Mouse (Mus musculus) CH12.LX (cell line): ENCODE measurements around the gene Ncor1. TPM values are rescaled to one million over a fixed set of nuclear protein-coding genes. Genes with fewer than 3 reads are reported as not detected.
A peak's percentile ranks its signal among the peaks of the same experiment; 100 is the strongest.

Source experiments
- DNase-seq: peaks from one replicate; pipeline ENCODE4 v3.0.0-alpha.2; 2013; ENCODE audit errors: extremely low read depth
- H3K27ac ChIP-seq: 2 replicates; pipeline ENCODE4 v1.5.1; 2012; ENCODE audit warnings: low read depth, mild to moderate bottlenecking, control low read depth, moderate library complexity; ENCODE audit not compliant: insufficient read depth
- H3K27me3 ChIP-seq: replicated peaks from 2 replicates; pipeline ENCODE3; 2012; ENCODE audit warnings: inconsistent platforms
- H3K36me3 ChIP-seq, 2 experiments: replicated peaks in 1 of 2; 2 replicates each; pipeline versions ENCODE3 to v1.6.1; 2012; ENCODE audit warnings: inconsistent platforms in 1 of 2, low read length in 1 of 2, mild to moderate bottlenecking in 1 of 2, mixed read lengths in 1 of 2, moderate library complexity in 1 of 2; ENCODE audit not compliant: control insufficient read depth in 1 of 2, insufficient read depth in 1 of 2
- H3K4me1 ChIP-seq, 2 experiments: 2 replicates each; pipeline ENCODE4 v1.6.1; 2012; ENCODE audit warnings: inconsistent platforms in 1 of 2, moderate library complexity in 1 of 2; ENCODE audit not compliant: insufficient read depth in 2 of 2, control insufficient read depth in 1 of 2
- H3K4me2 ChIP-seq: 2 replicates; pipeline ENCODE4 v1.6.1; 2012; ENCODE audit warnings: low read depth, mild to moderate bottlenecking, control low read depth; ENCODE audit not compliant: poor library complexity, insufficient read depth, severe bottlenecking
- H3K4me3 ChIP-seq, 3 experiments: fragments of 150-350 bp in 1 of 3; sonication (generic) in 1 of 3; replicated peaks in 1 of 3; 2 replicates each; pipeline versions ENCODE3 to v1.5.1; 2011 to 2012; ENCODE audit warnings: low read depth in 2 of 3, low read length in 2 of 3, mild to moderate bottlenecking in 2 of 3, moderate library complexity in 2 of 3, control low read depth in 1 of 3, improper control_type of control experiment in 1 of 3, inconsistent platforms in 1 of 3, mixed read lengths in 1 of 3; ENCODE audit not compliant: poor library complexity in 1 of 3
- H3K79me2 ChIP-seq: replicated peaks from 2 replicates; pipeline ENCODE4 v1.6.1; 2012; ENCODE audit warnings: mild to moderate bottlenecking, moderate library complexity; ENCODE audit not compliant: control insufficient read depth, poor library complexity, insufficient read depth, severe bottlenecking; ENCODE audit errors: extremely low read depth
- H3K9ac ChIP-seq: 2 replicates; pipeline ENCODE4 v1.6.1; 2012; ENCODE audit warnings: low read depth, mild to moderate bottlenecking, control low read depth, moderate library complexity; ENCODE audit not compliant: insufficient read depth
- H3K9me3 ChIP-seq: replicated peaks from 2 replicates; pipeline ENCODE3; 2012; ENCODE audit warnings: low read length, inconsistent platforms, mixed read lengths
- BHLHE40 ChIP-seq: IDR thresholded peaks from 2 replicates; pipeline ENCODE4 v1.6.1; 2011; ENCODE audit warnings: mild to moderate bottlenecking, low read depth, low read length, improper control_type of control experiment
- CHD1 ChIP-seq: IDR thresholded peaks from 2 replicates; pipeline ENCODE4 v1.6.1; 2012; ENCODE audit warnings: low read depth, low read length, improper control_type of control experiment, inconsistent platforms
- CHD2 ChIP-seq: IDR thresholded peaks from 2 replicates; pipeline ENCODE4 v1.6.1; 2011; ENCODE audit warnings: low read length, improper control_type of control experiment
- EP300 ChIP-seq: IDR thresholded peaks from 2 replicates; pipeline ENCODE4 v1.6.1; 2011; ENCODE audit warnings: low read length, improper control_type of control experiment
- HCFC1 ChIP-seq: IDR thresholded peaks from 2 replicates; pipeline ENCODE4 v1.6.1; 2012; ENCODE audit warnings: low read depth, mild to moderate bottlenecking, inconsistent platforms, low read length, improper control_type of control experiment
- IRF4 ChIP-seq: IDR thresholded peaks from 2 replicates; pipeline ENCODE4 v1.6.1; 2014; ENCODE audit warnings: low read depth, mild to moderate bottlenecking, inconsistent platforms, low read length, improper control_type of control experiment
- JUND ChIP-seq: conservative IDR thresholded peaks from 2 replicates; pipeline ENCODE4 v1.6.1; 2011; ENCODE audit warnings: low read depth, low read length, improper control_type of control experiment
- MAFK ChIP-seq: IDR thresholded peaks from 2 replicates; pipeline ENCODE4 v1.6.1; 2011; ENCODE audit warnings: low read length, improper control_type of control experiment; ENCODE audit not compliant: insufficient replicate concordance
- MAX ChIP-seq: IDR thresholded peaks from 2 replicates; pipeline ENCODE4 v1.6.1; 2011; ENCODE audit warnings: low read length, improper control_type of control experiment
- MAZ ChIP-seq: IDR thresholded peaks from 2 replicates; pipeline ENCODE4 v1.6.1; 2012; ENCODE audit warnings: low read depth, mild to moderate bottlenecking, inconsistent platforms, low read length, improper control_type of control experiment, moderate library complexity
- MYC ChIP-seq: IDR thresholded peaks from 2 replicates; pipeline ENCODE4 v1.6.1; 2011; ENCODE audit warnings: low read depth, mild to moderate bottlenecking, improper control_type of control experiment, low read length
- NELFE ChIP-seq: IDR thresholded peaks from 2 replicates; pipeline ENCODE4 v1.6.1; 2011; ENCODE audit warnings: low read depth, low read length, improper control_type of control experiment
- PAX5 ChIP-seq: IDR thresholded peaks from 2 replicates; pipeline ENCODE4 v1.6.1; 2012; ENCODE audit warnings: low read length, inconsistent platforms, mixed read lengths
- SIN3A ChIP-seq: IDR thresholded peaks from 2 replicates; pipeline ENCODE4 v1.6.1; 2012; ENCODE audit warnings: low read length, improper control_type of control experiment, inconsistent platforms
- ZKSCAN1 ChIP-seq: IDR thresholded peaks from 2 replicates; pipeline ENCODE4 v1.6.1; 2012; ENCODE audit warnings: low read depth, inconsistent platforms, low read length, improper control_type of control experiment, borderline replicate concordance
- ZMIZ1 ChIP-seq: IDR thresholded peaks from 2 replicates; pipeline ENCODE4 v1.6.1; 2012; ENCODE audit warnings: low read depth, mild to moderate bottlenecking, inconsistent platforms, low read length, improper control_type of control experiment
- ZNF384 ChIP-seq: IDR thresholded peaks from 2 replicates; pipeline ENCODE4 v1.6.1; 2012; ENCODE audit warnings: low read depth, low read length, improper control_type of control experiment, inconsistent platforms
- dilution Hi-C: fragments of 300-500 bp; cut with MboI; formaldehyde crosslinking; loops from 2 replicates; pipeline ENCODE4 v1.14.3; 2020; ENCODE audit warnings: low sequenced_read_pairs; ENCODE audit not compliant: extremely low pct_unique_long_range_greater_than_20kb, extremely low pct_ligation_motif_present
- in situ Hi-C: fragments of 300-500 bp; cut with MboI; formaldehyde crosslinking; loops from 3 replicates; pipeline ENCODE4 v1.14.3; 2019; ENCODE audit warnings: low sequenced_read_pairs, low pct_ligation_motif_present, low pct_unique_long_range_greater_than_20kb, mixed read lengths
- polyA plus RNA-seq: library from polyadenylated mRNA; unstranded; fragments of >175 nt; gene quantifications from 2 replicates; pipeline ENCODE4 v1.2.1, GENCODE M21; 2012; ENCODE audit warnings: low read depth; ENCODE audit not compliant: insufficient read length
- total RNA-seq, 2 experiments: library from RNA; depleted of rRNA; stranded (reverse); fragments of 300-350 nt in 1 of 2; fragments of >200 nt in 1 of 2; gene quantifications; 2 replicates each; pipeline ENCODE4 v1.2.3; 2012 to 2014

Gene Ncor1
- total and polyA plus RNA-seq, 3 experiments, result 76.3 to 232 (median 83.8) TPM

DNA sequence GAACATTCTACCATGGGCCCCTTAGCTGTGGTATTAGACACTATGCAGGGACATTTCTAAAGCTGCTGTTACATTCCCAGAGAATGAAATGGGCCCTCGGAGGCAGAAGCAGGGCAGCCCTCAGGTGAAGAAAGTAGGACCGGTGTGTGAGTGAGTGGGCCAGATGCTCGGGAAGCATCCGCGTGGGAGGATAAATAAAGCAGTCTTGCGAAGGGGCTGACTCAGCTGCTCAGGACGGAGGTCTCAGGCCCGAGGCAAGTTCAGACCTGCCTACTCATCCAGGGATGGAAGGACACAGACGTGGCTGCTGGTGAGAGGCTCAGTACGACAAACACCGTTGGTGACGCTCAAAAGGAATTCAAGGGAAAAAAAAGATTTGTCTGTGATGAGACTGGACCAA lies 189.2 kb downstream of the Ncor1 start:
- Histone ChIP-seq H3K4me3 (no peak overlapping the region), H3K9me3 (no peaks in the 10 kb centered on the region), H3K27me3 (no peaks in the 10 kb centered on the region), H3K9ac (no peak overlapping the region), H3K4me1 (peaks cover 25 to 39% of the 10 kb centered on the region in 2 experiments), H3K36me3 (peaks cover 13 to 57% of the 10 kb centered on the region in 2 experiments), H3K4me2 (no peak overlapping the region), H3K79me2 (no peaks in the 10 kb centered on the region), H3K27ac (no peak overlapping the region)
- dilution Hi-C loops (no loop called here), in situ Hi-C loops (no loop called here)
- DNase-seq, result no peak
- TF ChIP-seq ZNF384 (no peak), CHD1 (0 out of 2 replicates have a peak, but pooled peaks have one; percentile 53)

DNA sequence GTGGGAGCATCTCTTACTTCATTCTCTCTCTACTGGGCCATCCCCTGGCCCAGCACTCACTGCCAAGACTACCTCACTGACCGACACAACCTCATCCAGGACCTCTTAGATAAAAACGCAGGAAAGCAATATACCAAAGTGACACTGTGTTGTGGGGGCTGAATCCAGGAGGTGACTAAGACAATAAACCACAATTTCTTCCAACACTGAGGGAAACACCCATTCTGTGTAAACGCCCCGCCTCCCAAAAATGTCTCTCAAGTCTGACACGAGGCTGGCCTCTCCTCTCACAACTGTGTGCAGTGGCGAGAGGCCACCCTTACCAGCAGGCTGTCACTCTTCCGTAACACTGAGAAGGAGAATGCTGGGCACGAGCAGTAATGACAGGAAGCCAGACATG lies 190.0 kb downstream of the Ncor1 start:
- DNase-seq, result no peak
- dilution Hi-C loops, result no loop called here
- TF ChIP-seq ZNF384 (no peak), MAZ (no peak), EP300 (no peak), HCFC1 (no peak), MAFK (no peak), JUND (no peak), ZMIZ1 (no peak), SIN3A (no peak), IRF4 (no peak), NELFE (no peak), ZKSCAN1 (no peak), MYC (no peak), BHLHE40 (no peak), CHD2 (no peak), PAX5 (no peak), MAX (no peak)

More for the DNA sequence above, 190.0 kb downstream of the Ncor1 start:
- H3K9ac ChIP-seq, result no peak overlapping the region
- no peaks in the 10 kb centered on the region for H3K79me2 ChIP-seq
- H3K27ac ChIP-seq, result no peak overlapping the region
- no peaks in the 10 kb centered on the region for H3K27me3 ChIP-seq
- H3K4me3 ChIP-seq, result no peak overlapping the region
- H3K36me3 ChIP-seq, result peaks cover 13 to 52% of the 10 kb centered on the region in 2 experiments
- in situ Hi-C loops, result no loop called here
- no peaks in the 10 kb centered on the region for H3K9me3 ChIP-seq
- H3K4me1 ChIP-seq, result peaks cover 25 to 44% of the 10 kb centered on the region in 2 experiments
- no peak overlapping the region for H3K4me2 ChIP-seq
